Mouse (Mus musculus) spleen, adult 2 months (tissue): ENCODE results near the gene Atp6v0d1.

Source experiments
- CTCF ChIP-seq: fragments of 200-500 bp; IDR thresholded peaks from 2 replicates; pipeline ENCODE4 v1.5.1; 2011; ENCODE audit warnings: mild to moderate bottlenecking, inconsistent platforms; ENCODE audit not compliant: insufficient read depth, insufficient read length, insufficient replicate concordance; ENCODE audit errors: extremely low read depth
- POLR2A ChIP-seq: fragments of 200-500 bp; IDR thresholded peaks from 2 replicates; pipeline ENCODE4 v1.6.1; 2011; ENCODE audit warnings: low read depth, low read length, inconsistent platforms

- no peak for TF ChIP-seq CTCF
- no peak for TF ChIP-seq POLR2A
Measured at GRCm38 (mm10) chr8:105506977-105507376, 58.9 kb downstream of the Atp6v0d1 start.
